Mouse (Mus musculus) midbrain, postnatal 0 days (tissue): ENCODE results near the gene Olfr672. TPM values are rescaled to one million over a fixed set of nuclear protein-coding genes. Genes with fewer than 3 reads are reported as not detected.
"Not testable (repeated sequence)": the region's sequence is repeated elsewhere in the genome, so short reads cannot be mapped to it uniquely, and the experiment has no call there.

Experiments used
- ATAC-seq: fragments of 200-750 bp; cut with Nextera tagmentation; 2 replicates; pipeline ENCODE4 v1.8.0; 2017; ENCODE audit warnings: moderate number of reproducible peaks, mild to moderate bottlenecking, moderate TSS enrichment, moderate library complexity; ENCODE audit not compliant: low FRiP score
- DNase-seq: peaks from one replicate; pipeline ENCODE4 v3.0.0-alpha.2; 2015; ENCODE audit warnings: low spot score
- H3K27ac ChIP-seq: fragments of 300-500 bp; sonication (generic); 2 replicates; pipeline ENCODE4 v1.5.1; 2014; ENCODE audit warnings: low read depth, mild to moderate bottlenecking, low read length, mixed read lengths
- H3K27me3 ChIP-seq: fragments of 300-500 bp; sonication (generic); 2 replicates; pipeline ENCODE4 v1.6.1; 2014; ENCODE audit warnings: low read length, control low read depth, mixed read lengths; ENCODE audit not compliant: insufficient read depth
- H3K36me3 ChIP-seq: fragments of 300-500 bp; sonication (generic); 2 replicates; pipeline ENCODE4 v1.6.1; 2014; ENCODE audit warnings: low read length, control low read depth, mixed read lengths; ENCODE audit not compliant: insufficient read depth
- H3K4me1 ChIP-seq: fragments of 300-500 bp; sonication (generic); 2 replicates; pipeline ENCODE4 v1.6.1; 2014; ENCODE audit warnings: mild to moderate bottlenecking, control low read depth, antibody characterized with exemption, low read length, mixed read lengths; ENCODE audit not compliant: insufficient read depth
- H3K4me2 ChIP-seq: fragments of 300-500 bp; sonication (generic); 2 replicates; pipeline ENCODE4 v1.6.1; 2014; ENCODE audit warnings: low read depth, mild to moderate bottlenecking, low read length, mixed read lengths; ENCODE audit not compliant: poor library complexity, severe bottlenecking
- H3K4me3 ChIP-seq: fragments of 300-500 bp; sonication (generic); 2 replicates; pipeline ENCODE4 v1.5.1; 2014; ENCODE audit warnings: low read depth, mild to moderate bottlenecking, low read length, moderate library complexity
- H3K9ac ChIP-seq: fragments of 300-500 bp; sonication (generic); replicated peaks from 2 replicates; pipeline ENCODE4 v1.6.1; 2014; ENCODE audit warnings: mild to moderate bottlenecking, low read length, moderate library complexity, mixed read lengths; ENCODE audit not compliant: poor library complexity, severe bottlenecking
- H3K9me3 ChIP-seq: fragments of 300-500 bp; sonication (generic); 2 replicates; pipeline ENCODE4 v1.6.1; 2016; ENCODE audit warnings: low read length, control low read depth
- CTCF ChIP-seq: IDR thresholded peaks from 2 replicates; pipeline ENCODE4 v1.5.1; 2016; ENCODE audit warnings: antibody characterized with exemption, mild to moderate bottlenecking
- WGBS: fragments of 180-500 bp; shearing (Covaris S2); extraction: QIAGEN DNeasy Blood & Tissue Kit; methylation state at CpG from one replicate; pipeline ENCODE4 v1.1.7; 2014; 5-methylcytosine and 5-hydroxymethylcytosine counted together
- polyA plus RNA-seq: library from polyadenylated mRNA; unstranded; fragments of >200 nt; fragmentation: Nextera tagmentation; extraction: Ambion mirVana; gene quantifications from 2 replicates; pipeline ENCODE4 v1.2.1, GENCODE M21; 2015
- total RNA-seq: library from RNA; depleted of rRNA; stranded (reverse); fragments of >200 nt; gene quantifications from 2 replicates; pipeline ENCODE4 v1.2.3, GENCODE M21; 2014; rRNA removed

Gene Olfr672
- total and polyA plus RNA-seq, 2 experiments from 2014 or later, result not detected

- not testable (repeated sequence) for H3K4me1 ChIP-seq, H3K9ac ChIP-seq, DNase-seq, H3K36me3 ChIP-seq, H3K27ac ChIP-seq, H3K4me2 ChIP-seq, H3K9me3 ChIP-seq, ATAC-seq, H3K27me3 ChIP-seq, H3K4me3 ChIP-seq
- WGBS, result 80% methylated on average over 2 of the region's 2 CpGs
- TF ChIP-seq CTCF, result peak; percentile 53
Measured at GRCm38 (mm10) chr7:104972507-104972906, 29.3 kb downstream of the Olfr672 start.

GRCm38 (mm10) chr7:104962520-104962919, 39.3 kb downstream of the Olfr672 start, which contains the start of gene Olfr670:
Olfr670 (minus strand) TSS chr7:104962620.
- DNase-seq, result no peak
- Histone ChIP-seq H3K4me1 (no peaks in the 10 kb centered on the region), H3K4me2 (no peak within 1 kb of the TSS), H3K27ac (no peak within 1 kb of the TSS), H3K4me3 (no peak within 1 kb of the TSS), H3K27me3 (no peaks in the 10 kb centered on the region), H3K9me3 (no peaks in the 10 kb centered on the region), H3K9ac (no peak within 1 kb of the TSS), H3K36me3 (no peaks in the 10 kb centered on the region)
- ATAC-seq, result no peak
- 52% methylated on average over 1 of the region's 1 CpGs for WGBS
- TF ChIP-seq CTCF, result no peak

GRCm38 (mm10) chr7:104950234-104950633, 51.6 kb downstream of the Olfr672 start:
- H3K4me3 ChIP-seq, DNase-seq, H3K27me3 ChIP-seq, H3K36me3 ChIP-seq, H3K4me1 ChIP-seq, H3K9ac ChIP-seq, H3K27ac ChIP-seq, H3K4me2 ChIP-seq, H3K9me3 ChIP-seq, ATAC-seq: not testable (repeated sequence)
- 94% methylated on average over 16 of the region's 16 CpGs for WGBS

Other genes with a start within 250 kb of the Olfr672 start
- gene Usp17le, start 224.6 kb downstream of the Olfr672 start, total RNA-seq, result not detected in 2 replicates
- not detected in 2 replicates for gene Usp17le, start 224.6 kb downstream of the Olfr672 start, polyA plus RNA-seq
- not detected in 2 replicates for gene Usp17lb, start 159.4 kb downstream of the Olfr672 start, total RNA-seq
- not detected in 2 replicates for gene Usp17lb, start 159.4 kb downstream of the Olfr672 start, polyA plus RNA-seq
- not detected in 2 replicates for gene Usp17la, start 145.0 kb downstream of the Olfr672 start, total RNA-seq
- gene Usp17la, start 145.0 kb downstream of the Olfr672 start, polyA plus RNA-seq, result not detected in 2 replicates
- not detected in 2 replicates for gene Olfr665, start 124.0 kb downstream of the Olfr672 start, total RNA-seq
- not detected in 2 replicates for gene Olfr665, start 124.0 kb downstream of the Olfr672 start, polyA plus RNA-seq
- not detected in 2 replicates for gene Olfr666, start 106.1 kb downstream of the Olfr672 start, total RNA-seq
- not detected in 2 replicates for gene Olfr666, start 106.1 kb downstream of the Olfr672 start, polyA plus RNA-seq
- gene Olfr667, start 80.5 kb downstream of the Olfr672 start, total RNA-seq, result not detected in 2 replicates
- not detected in 2 replicates for gene Olfr667, start 80.5 kb downstream of the Olfr672 start, polyA plus RNA-seq
- not detected in 2 replicates for gene Olfr668, start 74.0 kb downstream of the Olfr672 start, total RNA-seq
- gene Olfr668, start 74.0 kb downstream of the Olfr672 start, polyA plus RNA-seq, result not detected in 2 replicates
- not detected in 2 replicates for gene Olfr669, start 67.8 kb downstream of the Olfr672 start, total RNA-seq
- gene Olfr669, start 67.8 kb downstream of the Olfr672 start, polyA plus RNA-seq, result not detected in 2 replicates
- gene Olfr670, start 39.4 kb downstream of the Olfr672 start, total RNA-seq, result not detected in 2 replicates
- not detected in 2 replicates for gene Olfr670, start 39.4 kb downstream of the Olfr672 start, polyA plus RNA-seq
- gene Olfr671, start 22.9 kb downstream of the Olfr672 start, total RNA-seq, result not detected in 2 replicates
- gene Olfr671, start 22.9 kb downstream of the Olfr672 start, polyA plus RNA-seq, result not detected in 2 replicates
- not detected in 2 replicates for gene Olfr675, start 26.4 kb upstream of the Olfr672 start, total RNA-seq
- gene Olfr675, start 26.4 kb upstream of the Olfr672 start, polyA plus RNA-seq, result not detected in 2 replicates
- gene Olfr676, start 30.7 kb upstream of the Olfr672 start, total RNA-seq, result not detected in 2 replicates
- gene Olfr676, start 30.7 kb upstream of the Olfr672 start, polyA plus RNA-seq, result not detected in 2 replicates
- not detected in 2 replicates for gene Olfr677, start 49.3 kb upstream of the Olfr672 start, total RNA-seq
- gene Olfr677, start 49.3 kb upstream of the Olfr672 start, polyA plus RNA-seq, result not detected in 2 replicates
- not detected in 2 replicates for gene Olfr678, start 62.4 kb upstream of the Olfr672 start, total RNA-seq
- not detected in 2 replicates for gene Olfr678, start 62.4 kb upstream of the Olfr672 start, polyA plus RNA-seq
- not detected in 2 replicates for gene Olfr679, start 79.2 kb upstream of the Olfr672 start, total RNA-seq
- not detected in 2 replicates for gene Olfr679, start 79.2 kb upstream of the Olfr672 start, polyA plus RNA-seq
- not detected in 2 replicates for gene Olfr680-ps1, start 90.8 kb upstream of the Olfr672 start, total RNA-seq
- not detected in 2 replicates for gene Olfr680-ps1, start 90.8 kb upstream of the Olfr672 start, polyA plus RNA-seq
- gene Olfr681, start 114.8 kb upstream of the Olfr672 start, total RNA-seq, result not detected in 2 replicates
- gene Olfr681, start 114.8 kb upstream of the Olfr672 start, polyA plus RNA-seq, result not detected in 2 replicates
- not detected in 2 replicates for gene Olfr683, start 145.0 kb upstream of the Olfr672 start, total RNA-seq
- gene Olfr683, start 145.0 kb upstream of the Olfr672 start, polyA plus RNA-seq, result not detected in 2 replicates
- gene Olfr684, start 161.6 kb upstream of the Olfr672 start, total RNA-seq, result not detected in 2 replicates
- gene Olfr684, start 161.6 kb upstream of the Olfr672 start, polyA plus RNA-seq, result not detected in 2 replicates
- gene Olfr685, start 184.0 kb upstream of the Olfr672 start, total RNA-seq, result not detected in 2 replicates
- not detected in 2 replicates for gene Olfr685, start 184.0 kb upstream of the Olfr672 start, polyA plus RNA-seq
- gene Olfr686, start 205.5 kb upstream of the Olfr672 start, total RNA-seq, result not detected in 2 replicates
- not detected in 2 replicates for gene Olfr686, start 205.5 kb upstream of the Olfr672 start, polyA plus RNA-seq